Mouse (Mus musculus) megakaryocyte, embryonic 14.5 days (primary cell): ENCODE data around the gene Tmem39a. TPM values are rescaled to one million over a fixed set of nuclear protein-coding genes. Genes with fewer than 3 reads are reported as not detected.

ENCODE experiments used
- H3K27me3 ChIP-seq: replicated peaks from 2 replicates; pipeline ENCODE3; 2012; ENCODE audit warnings: inconsistent platforms
- H3K36me3 ChIP-seq: replicated peaks from 2 replicates; pipeline ENCODE3; 2012; ENCODE audit warnings: low read length, inconsistent platforms, mixed read lengths
- H3K4me1 ChIP-seq: 2 replicates; pipeline ENCODE4 v1.6.1; 2012; ENCODE audit warnings: inconsistent platforms
- H3K4me3 ChIP-seq: replicated peaks from 2 replicates; pipeline ENCODE3; 2012; ENCODE audit warnings: moderate library complexity, mild to moderate bottlenecking, inconsistent platforms
- H3K9me3 ChIP-seq: 2 replicates; pipeline ENCODE4 v1.6.1; 2012; ENCODE audit warnings: inconsistent platforms
- FLI1 ChIP-seq: IDR thresholded peaks from 2 replicates; pipeline ENCODE4 v1.6.1; 2012; ENCODE audit warnings: low read length, inconsistent platforms, mixed read lengths
- GATA1 ChIP-seq: IDR thresholded peaks from 3 replicates; pipeline ENCODE4 v1.6.1; 2012; ENCODE audit warnings: mixed read lengths, low read length, inconsistent platforms, borderline replicate concordance
- polyA plus RNA-seq: library from polyadenylated mRNA; stranded (reverse); fragments of >175 nt; gene quantifications from 2 replicates; pipeline ENCODE4 v1.2.3, GENCODE M21; 2012; ENCODE audit warnings: low replicate concordance; ENCODE audit not compliant: insufficient read depth

Gene Tmem39a
- polyA plus RNA-seq: 6.5 and 10.3 TPM in 2 replicates

DNA sequence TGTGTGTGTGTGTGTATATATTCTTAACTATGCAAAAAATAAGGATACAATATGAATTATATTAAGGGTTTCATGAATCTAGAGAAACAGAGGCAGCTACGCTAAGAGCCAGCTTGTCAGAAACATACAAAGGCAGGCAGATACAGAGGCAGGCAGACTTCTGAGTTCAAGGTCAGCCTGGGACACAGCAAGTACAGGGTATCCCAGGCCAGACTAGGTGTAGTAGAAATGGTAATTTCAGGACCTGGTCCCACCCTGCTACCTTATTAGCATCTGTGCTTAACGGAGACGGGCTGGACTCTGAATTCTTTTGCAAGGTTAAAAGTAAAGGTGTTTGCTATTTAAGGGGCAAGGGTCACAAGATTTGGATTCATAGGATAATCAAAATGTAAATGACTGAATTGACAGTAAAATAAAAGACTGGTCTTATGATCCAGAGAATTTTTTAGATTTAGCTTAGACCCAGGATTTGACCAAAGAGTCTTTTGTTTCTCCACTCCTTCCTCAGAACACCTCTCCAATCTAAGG, at the start of gene Tmem39a:
Tmem39a (plus strand) TSS at position 478 of the 528 bp plus-strand sequence.
- Histone ChIP-seq H3K4me1 (peaks cover 13% of the 10 kb centered on the region), H3K4me3 (no peak within 1 kb of the TSS), H3K36me3 (no peaks in the 10 kb centered on the region), H3K27me3 (peaks cover 31% of the 10 kb centered on the region), H3K9me3 (peaks cover 2% of the 10 kb centered on the region; the same call in 1 of the 2 replicates)
- no peak for TF ChIP-seq GATA1
- no peak for TF ChIP-seq FLI1

DNA sequence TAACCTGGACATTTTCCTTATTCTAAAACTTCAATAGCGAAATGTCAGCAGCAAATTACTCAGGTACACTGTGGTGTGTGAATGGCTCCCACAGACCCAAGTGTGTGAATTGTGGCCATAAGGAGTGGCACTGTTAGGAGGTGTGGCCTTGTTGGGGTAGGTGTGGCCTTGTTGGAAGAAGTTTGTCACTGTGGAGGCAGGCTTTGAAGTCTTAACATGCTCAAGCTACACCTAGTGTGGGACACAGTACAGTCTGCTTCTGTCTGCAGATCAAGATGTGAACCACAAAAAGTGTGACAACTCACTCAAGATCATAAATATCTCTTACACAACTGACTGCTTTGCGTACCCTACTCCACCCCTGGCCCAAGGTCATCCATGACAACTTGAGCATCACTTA, 47.7 kb upstream of the Tmem39a start:
- H3K36me3 ChIP-seq: peaks cover 81% of the 10 kb centered on the region
- no peaks in the 10 kb centered on the region for H3K27me3 ChIP-seq
- no peaks in the 10 kb centered on the region for H3K9me3 ChIP-seq
- no peak overlapping the region for H3K4me3 ChIP-seq
- TF ChIP-seq FLI1 (no peak), GATA1 (no peak)
- peaks cover 4% of the 10 kb centered on the region for H3K4me1 ChIP-seq

DNA sequence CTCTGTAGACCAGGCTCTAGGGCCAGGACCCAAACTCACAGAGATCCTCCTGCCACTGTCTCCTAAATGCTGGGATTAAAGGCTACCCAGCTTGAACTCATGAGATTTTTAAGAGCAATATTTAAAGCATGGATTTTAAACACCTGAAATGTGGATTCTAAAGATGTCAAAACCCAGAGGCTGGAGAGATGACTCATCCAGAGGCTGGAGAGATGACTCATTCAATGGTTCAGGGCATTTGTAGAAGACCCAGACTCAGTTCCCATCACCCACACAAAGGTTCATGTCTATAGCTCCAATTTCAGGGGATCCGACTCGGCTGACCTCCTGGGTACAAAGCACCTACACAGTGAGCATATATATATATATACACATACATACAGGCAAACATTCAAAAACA, 39.4 kb upstream of the Tmem39a start:
- Histone ChIP-seq H3K27me3 (no peaks in the 10 kb centered on the region), H3K36me3 (peaks cover 44% of the 10 kb centered on the region), H3K9me3 (no peaks in the 10 kb centered on the region), H3K4me1 (peaks cover 18% of the 10 kb centered on the region), H3K4me3 (no peak overlapping the region)
- no peak for TF ChIP-seq FLI1
- no peak for TF ChIP-seq GATA1

DNA sequence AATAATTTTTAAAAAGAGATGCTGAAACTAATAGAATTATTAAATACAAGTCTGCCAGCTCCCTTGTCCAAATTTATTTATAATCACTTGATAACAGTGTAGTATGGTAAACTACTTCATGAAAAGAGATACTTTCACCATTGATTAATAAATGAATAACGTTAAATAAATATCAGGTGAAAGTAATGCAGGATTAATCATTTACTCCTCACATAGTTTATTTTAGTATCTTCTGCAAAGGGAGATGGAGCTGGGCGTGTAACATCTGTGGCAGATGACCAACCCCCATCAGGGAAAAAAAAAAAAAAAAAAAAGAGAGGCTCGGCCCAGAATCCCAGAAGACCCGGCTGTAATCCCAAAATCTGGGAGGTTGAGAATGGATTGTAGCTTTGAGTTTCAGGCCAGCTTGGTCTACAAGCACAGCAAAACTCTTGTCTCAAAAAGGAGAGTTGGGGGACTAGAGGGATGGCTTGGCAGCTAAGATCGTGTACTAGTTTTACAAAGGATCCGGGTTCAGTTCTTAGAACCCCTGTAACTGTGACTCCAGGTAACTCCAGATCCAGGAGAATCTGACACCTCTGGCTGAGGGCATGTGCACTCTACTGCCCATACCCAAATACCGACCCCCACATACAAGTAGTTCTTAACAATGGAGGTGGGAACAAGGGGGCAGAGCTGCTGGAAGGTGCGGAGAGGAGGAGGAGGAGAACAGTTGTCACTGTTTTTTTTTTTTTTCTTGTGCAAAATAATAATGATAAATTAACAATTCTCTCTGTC, 37.1 kb upstream of the Tmem39a start:
- TF ChIP-seq GATA1 (no peak), FLI1 (no peak)
- Histone ChIP-seq H3K36me3 (peaks cover 48% of the 10 kb centered on the region), H3K27me3 (no peaks in the 10 kb centered on the region), H3K4me1 (peaks cover 18% of the 10 kb centered on the region), H3K9me3 (no peaks in the 10 kb centered on the region), H3K4me3 (peak overlapping the region; percentile 98)

DNA sequence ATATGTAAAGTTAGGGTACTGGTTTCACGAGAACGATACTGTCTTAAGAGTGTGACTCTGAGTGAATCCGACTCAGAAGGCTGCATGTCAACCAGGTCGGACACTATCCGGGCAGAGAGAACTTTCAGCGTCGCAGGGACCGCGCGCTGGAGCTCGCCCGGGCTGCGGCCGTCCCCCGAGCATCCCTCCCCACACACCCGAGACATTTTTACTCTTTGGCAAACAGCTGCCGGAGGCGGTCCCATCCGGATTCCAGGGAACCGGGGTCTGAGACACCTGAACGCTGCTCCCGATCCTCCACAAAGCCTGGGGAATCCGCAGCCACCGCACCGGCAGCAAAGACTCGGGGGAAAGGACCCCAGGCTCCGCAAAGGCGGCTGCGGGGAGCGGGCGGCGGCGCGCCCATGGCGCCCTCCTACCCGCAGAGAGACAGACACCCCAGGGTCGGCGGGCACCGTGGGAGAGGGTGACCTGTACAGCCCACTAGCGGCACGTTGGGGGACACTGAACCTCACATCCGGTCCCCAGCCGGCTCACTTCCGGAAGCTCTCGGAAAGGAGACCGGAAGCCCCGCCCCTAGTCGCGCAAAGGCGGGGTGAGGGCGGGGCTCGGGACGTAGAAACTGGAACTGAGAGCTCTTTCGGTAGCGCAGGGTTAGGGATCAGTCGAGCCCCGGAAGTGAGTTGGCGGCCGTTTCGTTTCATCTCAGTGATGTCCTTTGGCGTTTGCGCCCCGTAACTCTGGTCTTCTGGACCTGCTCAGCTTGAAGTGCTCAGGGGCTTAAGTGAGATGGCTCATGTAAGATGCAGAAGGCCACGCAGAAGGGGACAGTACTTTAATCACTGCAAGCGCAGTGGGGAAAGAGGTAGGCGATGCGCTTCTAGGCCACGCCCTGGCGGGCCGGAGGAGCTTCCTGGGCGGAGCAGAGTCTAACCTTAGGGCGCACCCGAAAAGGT, 36.1 kb upstream of the Tmem39a start, which contains the start of gene Timmdc1:
Timmdc1 (minus strand) TSS at position 535 of the 956 bp plus-strand sequence.
- H3K36me3 ChIP-seq: peaks cover 48% of the 10 kb centered on the region
- peak; percentile 98 for TF ChIP-seq FLI1
- no peak for TF ChIP-seq GATA1
- H3K4me1 ChIP-seq: peaks cover 18% of the 10 kb centered on the region
- no peaks in the 10 kb centered on the region for H3K9me3 ChIP-seq
- peak within 1 kb of the TSS; percentile 98 for H3K4me3 ChIP-seq
- H3K27me3 ChIP-seq: no peaks in the 10 kb centered on the region

DNA sequence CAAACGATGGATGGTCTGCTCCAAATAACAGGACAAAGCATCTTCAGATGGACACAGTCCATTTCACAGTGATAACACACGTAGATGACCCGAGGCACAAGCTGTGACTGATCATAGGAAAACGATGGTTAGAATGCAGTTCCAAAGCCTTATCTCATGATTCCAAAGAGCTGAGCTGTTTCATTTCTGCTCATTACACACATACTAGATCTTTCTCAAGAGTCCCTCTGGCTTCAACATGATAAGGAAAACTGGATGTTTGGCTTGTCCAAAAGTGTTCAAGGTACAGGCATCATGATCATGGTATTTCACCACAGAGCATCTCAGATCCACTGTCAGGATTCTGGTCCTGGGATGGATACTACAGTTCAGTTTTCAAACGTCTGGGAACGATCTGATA, 32.2 kb upstream of the Tmem39a start:
- no peaks in the 10 kb centered on the region for H3K27me3 ChIP-seq
- peaks cover 65% of the 10 kb centered on the region for H3K36me3 ChIP-seq
- H3K4me3 ChIP-seq: no peak overlapping the region
- TF ChIP-seq GATA1 (no peak), FLI1 (no peak)
- no peaks in the 10 kb centered on the region for H3K9me3 ChIP-seq
- peaks cover 12% of the 10 kb centered on the region for H3K4me1 ChIP-seq

DNA sequence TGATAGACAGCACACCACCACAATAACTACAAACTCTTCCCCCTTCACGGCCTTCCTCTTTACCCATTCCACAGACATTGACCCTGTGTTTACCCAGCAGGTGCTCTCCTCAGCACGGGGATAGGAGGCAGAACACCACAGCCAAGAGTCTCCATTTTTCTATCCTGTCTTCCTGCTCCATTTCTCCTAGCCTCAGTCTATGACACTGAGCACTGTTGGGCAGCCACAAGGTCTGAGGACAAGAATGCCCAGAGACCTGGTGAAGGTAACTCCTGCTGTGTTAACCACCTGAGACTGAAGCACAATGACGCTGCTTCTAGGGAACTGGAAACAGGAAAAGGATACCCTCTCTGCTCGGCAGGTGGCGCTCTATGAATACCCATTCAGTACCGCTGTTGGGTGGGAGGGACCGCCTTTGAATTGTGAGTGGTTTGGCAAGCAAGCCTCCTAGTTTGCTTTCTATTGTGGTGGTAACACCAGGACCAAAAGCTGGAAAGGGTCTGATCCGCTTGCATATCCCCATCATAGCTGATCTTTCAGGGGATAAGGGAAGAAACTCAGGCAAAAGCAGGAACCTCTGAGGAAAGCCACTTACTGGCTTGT, 21.9 kb upstream of the Tmem39a start:
- H3K36me3 ChIP-seq: peaks cover 93% of the 10 kb centered on the region

DNA sequence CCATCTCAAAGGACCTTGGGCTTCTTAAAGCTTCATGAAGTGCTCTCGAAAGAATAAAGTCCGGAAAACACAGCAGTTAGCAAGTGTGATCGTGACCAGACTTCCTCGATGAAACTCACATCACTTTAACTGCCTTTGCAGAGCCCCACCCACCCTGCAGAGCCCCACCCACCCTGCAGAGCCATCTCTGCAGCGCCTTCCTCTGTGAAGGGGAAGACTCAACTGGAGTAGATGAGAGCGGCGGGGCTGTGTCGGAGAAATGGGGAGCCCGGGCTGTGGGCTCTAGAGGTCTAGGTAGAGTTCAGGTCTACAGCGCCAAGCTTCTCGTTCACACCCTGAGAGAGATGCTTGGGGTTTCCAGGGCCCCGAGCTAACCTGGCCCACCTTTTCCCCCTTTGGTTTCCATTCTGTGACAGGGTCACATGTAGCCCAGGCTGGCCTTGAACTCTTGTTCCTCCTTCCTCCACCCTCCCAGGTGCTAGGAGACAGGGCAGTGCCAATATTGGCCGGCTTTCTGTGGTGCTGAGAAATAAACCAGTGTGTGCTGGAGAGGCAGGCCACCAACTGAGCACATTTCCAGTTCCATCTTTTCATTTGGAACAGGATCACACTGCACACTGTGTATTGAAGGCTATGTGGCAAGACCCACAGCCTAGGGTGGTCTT, 19.6 kb upstream of the Tmem39a start:
- H3K36me3 ChIP-seq: peaks cover 93% of the 10 kb centered on the region
- no peak overlapping the region for H3K4me3 ChIP-seq
- H3K27me3 ChIP-seq: no peaks in the 10 kb centered on the region
- TF ChIP-seq GATA1 (no peak), FLI1 (no peak)
- H3K9me3 ChIP-seq: no peaks in the 10 kb centered on the region
- H3K4me1 ChIP-seq: peaks cover 6% of the 10 kb centered on the region; the same call in 1 of the 2 replicates

More for the DNA sequence above, 21.9 kb upstream of the Tmem39a start:
- peaks cover 4% of the 10 kb centered on the region; the same call in 1 of the 2 replicates for H3K4me1 ChIP-seq
- no peak overlapping the region for H3K4me3 ChIP-seq
- TF ChIP-seq FLI1 (no peak), GATA1 (no peak)
- no peaks in the 10 kb centered on the region for H3K27me3 ChIP-seq
- H3K9me3 ChIP-seq: no peaks in the 10 kb centered on the region

DNA sequence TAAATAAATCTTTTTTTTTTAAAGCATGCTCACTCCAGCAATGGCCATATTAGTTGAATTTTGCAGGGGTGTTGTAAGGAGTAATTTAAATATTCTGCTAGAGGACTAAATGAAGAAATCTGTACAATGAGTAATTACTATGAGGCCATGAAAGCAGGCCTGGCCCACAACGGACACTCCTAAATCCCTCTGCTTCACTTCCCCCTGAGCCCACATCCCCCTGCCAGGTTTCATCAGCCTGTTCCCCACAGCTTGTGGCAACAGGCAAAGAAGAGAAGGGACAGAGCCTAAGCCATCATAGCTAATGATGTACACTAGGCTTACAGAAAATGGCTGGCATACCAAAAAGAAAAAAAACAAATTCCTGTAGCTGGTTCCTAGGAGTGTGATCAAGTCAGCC, 10.5 kb upstream of the Tmem39a start:
- peaks cover 55% of the 10 kb centered on the region for H3K36me3 ChIP-seq
- H3K4me1 ChIP-seq: peaks cover 64% of the 10 kb centered on the region
- peaks cover 4% of the 10 kb centered on the region for H3K27me3 ChIP-seq
- TF ChIP-seq GATA1: no peak
- H3K9me3 ChIP-seq: no peaks in the 10 kb centered on the region
- H3K4me3 ChIP-seq: no peak overlapping the region
